Mouse (Mus musculus): ENCODE measurements around the gene Daglb. TPM values are rescaled to one million over a fixed set of nuclear protein-coding genes. Genes with fewer than 3 reads are reported as not detected.
"Not testable (repeated sequence)": the region's sequence is repeated elsewhere in the genome, so short reads cannot be mapped to it uniquely, and the experiment has no call there.

Gene Daglb
- total RNA-seq, 2 experiments from 2014 or later: 13.4 to 13.5 TPM

DNA sequence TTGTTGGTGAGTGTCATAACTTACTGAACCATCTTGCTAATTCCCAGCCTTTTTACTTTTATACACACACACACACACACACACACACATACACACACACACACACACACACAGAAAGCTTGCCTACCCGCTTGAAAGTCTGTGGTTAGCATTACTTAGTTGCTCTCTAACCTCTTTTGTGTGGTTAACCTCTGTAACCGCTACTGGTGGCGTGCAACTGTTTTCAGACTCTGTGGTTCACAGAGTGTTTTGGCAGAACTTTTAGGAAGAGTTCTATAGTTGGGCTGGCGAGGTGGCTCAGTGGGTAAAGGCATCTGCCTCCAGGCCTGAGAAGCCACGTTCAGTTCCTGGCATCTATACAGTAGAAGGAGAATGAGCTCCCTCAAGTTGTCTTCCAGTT, 20.6 kb downstream of the Daglb start:
- DNase-seq (ENCODE audit: low spot score in 2 of 2): no peak

DNA sequence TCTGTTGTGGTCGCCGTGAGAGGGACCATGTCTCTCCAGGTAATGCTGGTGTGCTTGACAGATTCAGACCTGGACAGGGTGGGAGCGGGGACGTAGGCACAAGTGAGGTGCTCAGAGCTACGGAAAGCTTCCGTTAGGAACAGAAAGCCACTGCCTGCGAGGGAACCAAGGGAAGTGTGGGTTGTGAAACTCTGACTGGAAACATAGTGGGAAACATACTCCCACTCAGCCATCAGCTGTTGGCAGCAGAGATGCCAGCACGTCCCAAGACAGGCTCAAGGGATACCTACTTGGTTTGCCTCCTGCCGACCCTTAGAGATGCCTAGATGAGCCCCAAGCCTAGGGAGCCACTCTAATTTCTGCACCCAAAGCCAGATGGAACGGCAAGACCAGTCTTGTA, 22.8 kb downstream of the Daglb start:
- DNase-seq (ENCODE audit: low spot score in 2 of 2): no peak

DNA sequence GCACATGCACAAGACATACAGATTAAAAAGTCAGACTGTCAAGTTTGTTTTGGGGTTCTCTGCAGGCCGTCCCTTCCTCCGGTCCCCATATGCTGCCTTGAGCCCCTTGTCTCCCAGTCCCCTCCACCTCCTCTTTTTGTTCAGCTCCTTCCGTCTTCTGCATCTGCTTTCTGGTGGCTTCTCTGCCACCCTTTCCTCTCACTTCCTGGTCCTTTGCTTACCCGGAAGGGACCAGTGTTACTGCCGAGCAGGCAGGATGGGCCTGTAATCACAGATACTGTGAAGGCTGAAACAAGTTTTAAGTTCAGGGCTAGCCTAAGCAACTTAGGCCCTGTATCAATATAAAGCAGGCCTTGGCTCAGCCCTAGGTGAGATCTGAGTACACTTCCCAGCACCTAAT, 23.6 kb downstream of the Daglb start:
- no peak for DNase-seq (ENCODE audit: low spot score in 2 of 2)

DNA sequence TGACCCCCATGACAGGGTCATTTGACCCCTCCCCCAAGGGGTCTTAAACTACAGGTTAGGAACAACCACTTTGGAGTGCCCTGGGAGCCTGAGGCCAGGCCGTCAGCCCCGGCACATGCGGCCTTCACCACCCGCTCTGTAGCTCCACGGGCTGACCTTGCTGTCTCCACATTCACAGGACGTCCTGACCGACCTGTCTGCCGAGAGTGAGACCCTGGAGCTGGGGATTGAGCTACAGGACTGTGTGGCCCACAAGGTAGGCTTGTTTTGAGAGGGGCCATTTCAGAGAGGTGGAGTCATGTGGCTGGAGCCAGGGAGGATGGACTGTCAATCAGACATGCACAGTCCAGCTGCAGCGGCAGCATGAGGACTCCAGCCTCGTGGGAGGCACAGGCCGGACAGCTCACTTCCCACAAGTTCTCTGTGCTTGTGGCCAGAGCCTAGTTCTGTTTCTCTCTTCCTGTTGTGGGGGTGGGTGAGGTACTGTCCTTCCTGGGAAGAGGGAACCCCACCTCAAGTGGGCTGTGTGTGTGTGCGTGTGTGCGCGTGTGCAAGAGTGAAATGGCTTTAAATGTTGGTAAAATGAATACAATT, 25.5 kb downstream of the Daglb start:
- no peak for DNase-seq (ENCODE audit: low spot score in 2 of 2)

DNA sequence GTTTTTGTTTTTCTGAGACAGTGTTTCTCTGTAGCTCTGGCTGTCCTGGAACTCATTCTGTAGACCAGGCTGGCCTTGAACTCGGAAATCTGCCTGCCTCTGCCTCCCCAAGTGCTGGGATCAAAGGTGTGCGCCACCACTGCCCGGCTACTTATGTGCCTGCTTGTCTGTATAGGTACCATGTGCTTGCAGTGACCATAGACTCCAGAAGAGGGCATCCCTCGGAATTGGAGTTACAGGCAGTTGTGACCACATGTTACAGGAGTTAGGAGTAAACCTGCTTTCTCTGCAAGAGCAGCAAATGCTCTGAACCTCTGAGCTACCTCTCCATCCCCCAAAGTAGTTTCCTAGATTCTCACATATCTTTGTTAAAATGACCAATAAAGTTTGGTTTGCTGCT, 27.4 kb downstream of the Daglb start:
- DNase-seq (ENCODE audit: low spot score in 2 of 2): no peak

DNA sequence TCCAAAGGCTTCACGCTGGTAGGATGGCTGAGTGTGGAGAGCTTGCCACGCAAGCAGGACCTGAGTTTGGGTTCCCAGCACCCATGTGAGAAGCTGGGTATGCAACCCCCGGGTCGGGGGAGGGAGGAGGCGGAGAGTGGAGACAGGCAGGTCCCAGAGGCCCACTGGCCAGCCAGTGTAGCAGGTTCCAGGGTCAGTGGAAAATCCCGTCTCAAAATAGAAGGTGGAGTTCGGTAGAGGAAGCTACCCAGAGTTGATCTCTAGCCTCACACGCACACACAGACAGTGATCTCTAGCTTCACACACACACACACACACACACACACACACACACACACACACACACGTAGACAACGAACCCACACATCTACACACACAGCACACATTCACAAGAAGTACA, 28.8 kb downstream of the Daglb start:
- no peak for DNase-seq (ENCODE audit: low spot score in 2 of 2)

DNA sequence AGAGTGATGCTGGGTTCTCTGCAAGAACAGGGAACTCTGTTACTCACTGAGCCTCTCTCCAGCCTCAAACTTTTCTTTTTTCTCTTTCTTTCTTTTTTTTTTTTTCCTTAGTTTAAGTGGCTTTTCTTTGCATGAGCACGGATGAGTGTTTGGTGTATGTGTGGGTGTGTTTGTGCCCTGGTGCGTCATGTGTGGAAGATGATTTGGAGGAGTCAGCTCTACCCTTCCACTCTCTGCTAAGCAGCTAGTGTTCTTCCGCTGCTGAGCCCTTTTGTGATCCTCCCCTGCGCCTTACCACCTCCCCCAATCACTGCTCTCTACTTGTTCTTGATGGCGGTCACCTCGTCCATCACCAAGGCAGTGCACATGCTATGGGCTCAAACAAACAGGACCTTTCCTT, 31.3 kb downstream of the Daglb start:
- DNase-seq (ENCODE audit: low spot score in 2 of 2): no peak

DNA sequence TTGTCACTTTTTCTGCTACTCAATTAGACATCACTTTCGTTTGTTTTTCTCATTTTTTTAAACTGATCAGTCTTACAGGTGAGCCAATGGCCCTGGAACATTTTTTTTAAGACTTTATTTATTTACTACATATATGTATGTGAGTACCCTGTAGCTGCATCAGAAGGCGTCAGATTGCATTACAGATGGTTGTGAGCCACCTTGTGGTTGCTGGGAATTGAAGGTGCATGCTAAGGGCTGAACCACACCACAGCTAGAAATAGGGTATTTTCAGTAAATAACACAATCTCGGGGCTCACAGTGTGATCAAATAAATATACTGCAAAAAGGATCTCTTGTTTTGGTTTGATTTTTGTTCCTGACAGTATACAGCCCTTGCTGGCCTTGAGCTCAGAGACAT, 33.1 kb downstream of the Daglb start:
- DNase-seq (ENCODE audit: low spot score in 2 of 2): no peak

DNA sequence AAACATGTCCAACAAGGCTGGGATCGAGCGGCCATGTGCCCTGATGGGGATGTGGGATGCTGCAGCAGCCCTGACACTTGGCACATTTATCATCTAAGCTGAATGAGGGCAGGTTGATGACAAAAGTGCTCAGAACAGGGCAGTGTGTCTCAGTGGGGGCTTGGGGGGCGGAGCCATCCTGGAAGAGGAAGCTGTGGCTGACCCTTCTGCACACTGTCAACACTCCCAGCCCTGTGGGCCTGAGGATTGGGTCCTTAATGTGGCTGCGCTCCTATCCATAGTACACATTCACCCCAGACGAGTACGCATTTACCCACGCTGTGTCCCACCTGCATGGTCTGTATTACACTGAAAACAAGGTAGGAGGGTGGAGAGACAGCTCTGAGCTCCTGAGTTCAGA, 34.8 kb downstream of the Daglb start:
- DNase-seq (ENCODE audit: low spot score in 2 of 2): no peak

DNA sequence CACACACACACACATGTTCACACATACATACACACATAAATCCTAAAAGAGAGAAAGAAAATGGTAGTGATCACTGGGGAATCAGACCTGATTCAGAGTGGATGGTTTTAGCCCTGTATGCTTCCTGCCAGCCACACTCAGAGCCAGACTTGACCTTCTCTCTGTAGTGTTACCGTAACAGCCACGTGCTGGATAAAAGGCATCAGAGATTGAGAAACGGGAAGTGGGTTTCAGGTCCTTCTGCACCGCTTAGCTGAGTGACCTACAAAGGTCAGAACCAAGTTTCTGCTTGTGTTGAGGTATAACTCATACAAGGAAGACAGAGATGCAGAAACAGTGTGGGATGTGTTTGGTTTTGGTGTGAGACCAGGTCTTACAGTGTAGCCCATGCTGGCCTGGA, 35.3 kb downstream of the Daglb start:
- DNase-seq (ENCODE audit: low spot score in 2 of 2): no peak

DNA sequence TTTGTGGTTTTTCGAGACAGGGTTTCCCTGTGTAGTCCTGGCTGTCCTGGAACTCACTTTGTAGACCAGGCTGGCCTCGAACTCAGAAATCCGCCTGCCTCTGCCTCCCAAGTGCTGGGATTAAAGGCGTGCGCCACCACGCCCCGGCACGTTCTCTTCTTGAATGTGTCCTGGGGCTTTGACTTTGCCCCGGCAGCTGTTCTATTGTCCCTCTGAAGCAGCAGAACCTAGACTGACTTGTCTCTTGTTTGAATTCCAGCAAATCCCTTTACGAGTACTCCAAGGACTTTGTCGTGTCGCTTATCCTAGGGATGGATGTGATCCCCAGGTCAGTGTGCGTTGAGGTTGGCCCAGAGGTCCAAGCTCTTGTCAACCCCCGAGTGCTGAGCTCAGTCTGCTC, 36.3 kb downstream of the Daglb start:
- not testable (repeated sequence) for DNase-seq (ENCODE audit: low spot score in 2 of 2)

DNA sequence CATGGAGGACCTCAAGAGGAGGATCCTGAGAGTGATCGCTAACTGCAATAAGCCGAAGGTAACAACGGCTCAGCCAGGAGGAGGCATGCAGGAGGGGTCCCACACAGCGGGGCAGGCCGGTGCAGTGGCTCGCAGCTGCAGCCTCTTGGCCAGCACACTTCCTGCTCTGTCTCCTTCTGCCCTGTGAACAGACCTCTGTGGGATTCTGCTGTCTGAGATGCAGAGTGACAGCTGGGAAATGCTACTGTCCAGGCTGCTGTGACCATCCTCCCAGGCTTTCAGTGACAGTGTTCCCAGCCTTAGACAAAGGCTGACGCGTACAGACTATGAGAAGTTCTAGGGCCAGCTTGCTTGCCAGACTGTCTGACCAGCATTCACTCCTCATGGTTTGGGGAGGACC, 36.8 kb downstream of the Daglb start:
- DNase-seq (ENCODE audit: low spot score in 2 of 2): no peak

DNA sequence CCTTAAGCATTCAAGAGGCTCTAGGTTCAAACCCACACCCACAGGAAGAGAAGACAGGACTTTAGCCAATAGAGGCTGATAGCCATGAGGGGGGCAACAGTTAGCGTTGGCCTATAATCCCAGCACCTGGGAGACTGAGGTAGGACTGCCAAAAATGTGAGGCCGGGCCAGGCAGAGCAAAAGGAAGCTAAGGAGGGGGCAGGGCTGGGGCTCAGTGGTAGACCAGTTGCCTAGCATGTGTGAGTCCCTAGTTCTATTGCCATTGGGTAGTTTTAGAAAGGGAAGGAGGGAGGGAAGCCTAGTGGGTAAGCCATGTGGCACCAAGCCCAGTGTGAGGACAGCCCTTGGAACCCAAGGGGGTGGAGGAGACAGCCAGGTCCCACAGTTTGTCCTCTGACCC, 37.3 kb downstream of the Daglb start:
- no peak for DNase-seq (ENCODE audit: low spot score in 2 of 2)

DNA sequence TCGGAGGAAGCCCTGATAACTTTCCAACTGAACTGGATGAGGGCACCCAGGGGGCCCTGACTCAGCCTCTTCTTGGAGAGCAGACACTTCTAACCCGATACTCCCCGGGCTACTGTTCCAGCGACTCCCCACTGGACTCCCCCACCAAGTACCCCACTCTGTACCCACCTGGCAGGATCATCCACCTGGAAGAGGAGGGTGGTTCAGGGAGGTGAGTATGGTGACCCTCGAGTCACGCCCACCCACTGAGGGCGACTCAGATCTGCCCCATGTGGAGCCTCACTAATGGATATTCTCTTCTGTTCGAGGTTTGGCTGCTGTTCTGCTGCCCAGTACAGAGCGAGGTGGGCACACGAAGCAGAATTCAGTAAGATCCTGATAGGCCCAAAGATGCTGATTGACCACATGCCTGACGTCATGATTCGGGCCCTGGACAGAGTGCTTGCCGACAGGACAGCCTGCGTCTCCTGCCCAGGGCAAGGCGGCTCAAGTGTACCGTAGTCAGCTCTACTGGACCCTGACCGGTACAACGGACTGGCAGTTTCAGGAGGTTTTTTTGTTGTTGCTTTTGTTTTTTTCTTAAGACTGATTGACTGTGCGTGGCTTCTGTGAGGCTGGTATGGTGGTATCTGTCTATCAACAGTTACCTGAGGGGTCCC, 38.6 kb downstream of the Daglb start:
- DNase-seq (ENCODE audit: low spot score in 2 of 2): no peak

DNA sequence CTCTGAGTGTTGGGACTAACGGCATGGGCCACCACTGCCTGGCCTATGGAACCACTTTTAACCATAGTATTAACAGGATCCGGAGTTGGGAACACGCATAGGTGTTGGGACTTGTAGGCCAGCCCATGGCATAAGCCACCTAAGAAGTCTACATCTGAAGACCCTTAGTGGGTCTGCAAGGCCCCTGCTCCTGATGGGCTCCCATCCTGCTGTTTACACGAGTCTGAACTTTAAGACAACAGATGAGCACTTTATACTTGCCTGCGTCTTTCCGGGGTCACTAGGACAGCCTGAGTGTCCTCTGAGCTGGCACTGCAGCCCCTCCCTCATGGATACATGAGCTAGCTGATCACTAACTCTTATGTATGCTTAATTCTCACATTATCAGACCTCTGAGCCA, 39.4 kb downstream of the Daglb start:
- no peak for DNase-seq (ENCODE audit: low spot score in 2 of 2)

DNA sequence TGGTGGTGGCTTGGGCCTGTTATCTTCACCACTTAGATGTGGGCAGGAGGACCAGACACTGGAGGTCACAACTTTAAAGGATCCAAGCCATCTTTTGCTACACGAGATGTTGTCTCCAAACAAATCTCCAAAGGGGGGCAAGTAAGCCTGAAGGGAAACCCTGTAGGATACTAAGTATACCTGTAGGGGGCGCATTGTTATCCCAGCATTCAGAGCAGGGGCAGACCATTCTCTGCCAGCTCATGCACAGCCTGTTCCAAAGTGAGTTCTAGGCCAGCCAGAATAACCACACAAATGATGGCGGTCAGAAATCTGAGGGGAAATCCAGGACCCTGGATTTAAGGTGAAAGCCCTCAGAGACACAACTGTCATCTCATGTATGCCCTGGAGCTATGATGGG, 40.1 kb downstream of the Daglb start:
- DNase-seq (ENCODE audit: low spot score in 2 of 2): no peak

DNA sequence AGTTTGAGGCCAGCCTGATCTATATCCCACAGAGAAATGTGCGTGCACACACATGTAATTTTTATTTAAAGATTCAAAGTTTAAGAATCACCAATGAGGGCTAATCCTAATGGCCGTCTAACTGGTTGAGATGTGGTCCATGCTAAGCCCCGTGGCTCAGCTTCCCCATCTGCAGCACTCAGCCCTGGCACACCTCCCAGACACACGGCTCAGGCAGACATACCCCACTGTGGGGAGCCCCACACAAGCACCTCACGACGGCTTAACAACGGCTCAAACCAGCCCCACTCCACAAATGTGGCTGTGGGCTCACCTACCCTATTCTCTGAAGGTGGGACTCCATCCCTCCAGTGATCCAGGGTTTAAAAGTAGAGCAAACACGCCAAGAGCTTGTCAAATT, 40.7 kb downstream of the Daglb start:
- DNase-seq (ENCODE audit: low spot score in 2 of 2): no peak

DNA sequence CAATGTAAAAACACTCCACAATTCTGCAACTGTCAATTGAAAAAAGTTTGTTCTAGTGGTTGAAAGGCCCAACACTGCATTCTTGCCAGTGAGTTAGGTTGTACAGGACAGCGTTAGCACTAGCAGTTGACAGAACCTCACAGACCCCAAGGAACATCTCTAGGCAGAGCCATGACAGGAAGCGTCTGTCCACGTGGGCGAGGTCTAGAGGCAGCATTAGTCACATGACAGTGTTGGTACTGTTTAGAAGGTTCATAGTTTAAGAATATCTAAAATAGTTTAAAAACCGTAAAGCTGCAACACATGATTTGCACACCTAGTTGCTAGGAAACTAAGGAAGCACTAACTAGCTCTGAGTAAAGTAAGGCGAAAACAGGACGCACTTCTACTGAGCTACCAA, 41.2 kb downstream of the Daglb start:
- no peak for DNase-seq (ENCODE audit: low spot score in 2 of 2)

DNA sequence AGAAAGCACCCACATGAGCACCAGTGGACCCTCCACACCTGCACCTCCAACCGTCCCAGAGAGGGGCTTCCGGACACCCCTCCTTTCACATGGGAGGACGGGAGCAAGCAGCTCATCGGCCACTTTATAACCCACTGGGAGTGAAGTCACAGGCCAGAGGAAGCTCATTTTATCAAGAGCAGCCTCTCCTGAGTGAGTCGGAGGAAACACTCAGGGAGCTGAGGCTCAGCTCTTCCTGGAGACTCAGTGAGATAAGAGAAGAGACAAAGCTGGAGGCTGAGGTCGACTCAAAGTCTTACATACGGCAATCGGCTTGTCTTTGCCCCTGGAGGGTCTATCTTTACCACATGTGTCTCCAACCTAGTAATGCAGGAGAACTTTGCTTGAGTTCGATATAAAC, 44.9 kb downstream of the Daglb start:
- DNase-seq (ENCODE audit: low spot score in 2 of 2): no peak

DNA sequence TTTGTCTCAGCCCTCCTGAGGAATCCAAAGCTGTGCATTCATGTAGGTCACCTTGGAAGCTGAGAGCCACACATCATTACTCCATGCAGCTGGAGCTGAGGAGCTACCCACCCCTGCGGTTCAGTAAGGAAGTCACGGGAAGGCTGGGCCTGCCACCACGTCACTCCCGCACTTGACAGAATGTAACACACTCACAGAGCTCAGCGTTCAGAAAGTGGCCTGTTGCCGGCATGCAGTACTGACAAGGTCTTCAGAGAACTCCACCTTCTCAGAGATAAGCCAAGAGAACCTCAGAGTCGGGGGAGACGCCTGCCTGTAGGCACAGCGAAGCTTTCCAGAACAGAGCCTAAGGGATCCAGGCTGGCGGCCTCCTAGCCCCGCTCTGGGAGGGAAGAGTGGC, 45.4 kb downstream of the Daglb start:
- no peak for DNase-seq (ENCODE audit: low spot score in 2 of 2)

DNA sequence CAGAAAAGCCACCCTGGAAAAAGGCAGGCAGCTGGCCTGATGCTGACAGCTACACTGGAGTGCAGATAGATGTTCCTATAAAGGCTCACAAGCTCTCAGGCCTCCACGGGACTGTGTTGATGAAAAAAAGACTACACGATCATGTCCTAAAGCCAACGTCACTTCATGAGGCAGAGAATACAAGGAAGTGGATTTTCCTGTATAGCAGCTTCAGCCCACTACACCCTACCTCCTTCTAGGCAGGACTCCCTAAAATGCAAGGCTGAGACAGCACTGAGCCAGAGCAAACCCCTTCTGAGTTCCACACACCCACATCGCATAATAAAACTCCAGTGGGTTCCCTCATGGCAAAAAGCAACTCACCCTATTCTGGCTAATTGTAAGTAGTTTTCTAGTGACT, 47.2 kb downstream of the Daglb start:
- DNase-seq (ENCODE audit: low spot score in 2 of 2): no peak

DNA sequence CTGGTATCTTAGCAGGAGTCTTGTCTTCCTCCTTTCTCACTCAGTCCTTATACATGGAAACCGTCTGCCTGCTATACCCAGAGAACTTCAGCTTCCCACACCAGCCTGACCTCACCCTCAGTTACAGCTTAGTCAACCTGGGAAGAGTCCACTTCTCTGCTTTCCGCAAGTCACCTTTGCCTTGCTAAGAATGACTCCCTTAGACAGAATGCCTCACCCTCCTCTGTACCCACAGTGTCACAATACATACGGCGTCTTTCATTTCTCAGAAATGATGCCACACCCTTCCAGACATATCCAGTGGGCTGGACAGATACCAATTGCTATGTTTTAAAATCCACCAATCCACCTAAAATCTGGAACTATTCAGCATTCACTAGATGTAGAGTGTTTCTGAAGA, 47.9 kb downstream of the Daglb start:
- DNase-seq (ENCODE audit: low spot score in 2 of 2): no peak

DNA sequence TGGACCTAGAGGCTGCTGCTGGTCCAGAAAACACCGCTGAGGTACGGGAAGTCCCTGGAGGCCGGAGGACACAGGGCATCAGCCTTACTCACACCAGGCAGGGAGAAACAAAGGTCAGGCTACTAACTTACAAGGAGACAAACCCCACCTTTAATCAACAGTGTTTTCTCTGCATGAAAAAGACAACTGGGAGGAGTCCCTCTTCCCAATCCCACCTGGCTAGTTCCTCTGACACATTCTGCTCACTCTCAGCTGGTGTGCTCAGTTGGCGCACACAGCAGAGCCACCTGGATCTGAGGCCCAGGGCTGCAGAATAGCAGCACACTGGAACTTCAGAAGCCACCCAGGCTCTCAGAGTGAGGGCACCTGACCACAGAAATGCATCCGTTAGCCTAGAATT, 50.5 kb downstream of the Daglb start:
- DNase-seq (ENCODE audit: low spot score in 2 of 2): no peak

DNA sequence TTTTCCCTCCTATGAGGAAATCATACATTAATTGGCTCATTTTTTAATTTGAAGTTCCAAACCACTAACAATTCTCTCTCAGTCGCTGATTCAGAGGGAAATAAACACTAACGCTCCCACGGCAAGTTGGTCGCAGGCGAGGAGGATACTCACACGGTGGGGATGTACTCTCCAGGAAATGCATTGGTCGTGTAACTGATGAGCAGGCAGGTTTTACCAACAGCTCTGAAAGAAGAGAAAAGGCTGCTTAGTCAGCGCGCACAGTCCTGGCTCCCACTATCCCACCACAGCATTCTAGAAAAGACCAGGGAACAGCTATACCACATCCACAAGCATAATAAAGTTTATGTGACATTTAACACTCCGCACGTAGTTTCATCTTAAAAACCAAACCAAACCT, 52.6 kb downstream of the Daglb start:
- DNase-seq (ENCODE audit: low spot score in 2 of 2): no peak

Data from adrenal gland, postnatal 4 days (tissue).